Mouse (Mus musculus): ENCODE measurements around the gene 1700001C19Rik. TPM values are rescaled to one million over a fixed set of nuclear protein-coding genes. Genes with fewer than 3 reads are reported as not detected.

The 1700001C19Rik gene
- polyA plus RNA-seq (2016; fragmentation: Nextera tagmentation; extraction: Ambion mirVana): 0.21 and 0.33 TPM in 2 replicates

GRCm38 (mm10) chr17:47436907-47437547 lies at the start of gene 1700001C19Rik:
1700001C19Rik (minus strand) TSS chr17:47437376.
- peaks cover 44% of the 10 kb centered on the region for H3K4me1 ChIP-seq
- 2% methylated on average over 25 of the region's 25 CpGs for WGBS
- DNase-seq (ENCODE audit: low spot score): no peak
- H3K9me3 ChIP-seq (replicated peaks): no peaks in the 10 kb centered on the region
- H3K36me3 ChIP-seq: no peaks in the 10 kb centered on the region
- no peak within 1 kb of the TSS for H3K27ac ChIP-seq (replicated peaks)
- peaks cover 59% of the 10 kb centered on the region for H3K27me3 ChIP-seq (ENCODE audit: low read depth, poor library complexity, severe bottlenecking)
- peak within 1 kb of the TSS; percentile 54 for H3K4me3 ChIP-seq

- Histone ChIP-seq H3K36me3 (peaks cover 29% of the 10 kb centered on the region), H3K27ac (replicated peaks) (no peak overlapping the region), H3K4me3 (no peak overlapping the region), H3K27me3 (ENCODE audit: low read depth, poor library complexity, severe bottlenecking) (no peaks in the 10 kb centered on the region), H3K9me3 (replicated peaks) (no peaks in the 10 kb centered on the region), H3K4me1 (peaks cover 22% of the 10 kb centered on the region)
- no peak for DNase-seq (ENCODE audit: low spot score)
- 91% methylated on average over 3 of the region's 3 CpGs for WGBS
These were observed 48.6 kb upstream of the 1700001C19Rik start for GRCm38 (mm10) chr17:47485791-47486190.

- Histone ChIP-seq H3K4me3 (no peak overlapping the region), H3K27ac (replicated peaks) (peak overlapping the region; percentile 71), H3K27me3 (ENCODE audit: low read depth, poor library complexity, severe bottlenecking) (no peaks in the 10 kb centered on the region), H3K4me1 (peaks cover 22% of the 10 kb centered on the region), H3K36me3 (peaks cover 21% of the 10 kb centered on the region), H3K9me3 (replicated peaks) (no peaks in the 10 kb centered on the region)
- 11% methylated on average over 3 of the region's 3 CpGs for WGBS
- no peak for DNase-seq (ENCODE audit: low spot score)
These were observed 47.8 kb upstream of the 1700001C19Rik start for GRCm38 (mm10) chr17:47484993-47485392.

GRCm38 (mm10) chr17:47484241-47484921 lies 47.2 kb upstream of the 1700001C19Rik start:
- no peaks in the 10 kb centered on the region for H3K27me3 ChIP-seq (ENCODE audit: low read depth, poor library complexity, severe bottlenecking)
- peaks cover 15% of the 10 kb centered on the region for H3K36me3 ChIP-seq
- no peaks in the 10 kb centered on the region for H3K9me3 ChIP-seq (replicated peaks)
- H3K4me3 ChIP-seq: no peak overlapping the region
- DNase-seq (ENCODE audit: low spot score): peak; percentile 39
- 20% methylated on average over 1 of the region's 1 CpGs for WGBS
- H3K4me1 ChIP-seq: peaks cover 22% of the 10 kb centered on the region
- H3K27ac ChIP-seq (replicated peaks): peak overlapping the region; percentile 71

GRCm38 (mm10) chr17:47482401-47482800 lies 45.2 kb upstream of the 1700001C19Rik start:
- no peak overlapping the region for H3K4me3 ChIP-seq
- DNase-seq (ENCODE audit: low spot score): peak; percentile 65
- WGBS: 47% methylated on average over 2 of the region's 2 CpGs
- H3K4me1 ChIP-seq: peaks cover 22% of the 10 kb centered on the region
- no peaks in the 10 kb centered on the region for H3K9me3 ChIP-seq (replicated peaks)
- H3K27me3 ChIP-seq (ENCODE audit: low read depth, poor library complexity, severe bottlenecking): no peaks in the 10 kb centered on the region
- H3K36me3 ChIP-seq: 0 out of 2 replicates have a peak, but pooled peaks cover under 1% of the 10 kb centered on the region
- no peak overlapping the region for H3K27ac ChIP-seq (replicated peaks)

GRCm38 (mm10) chr17:47479887-47480286 lies 42.7 kb upstream of the 1700001C19Rik start:
- 75% methylated on average over 3 of the region's 3 CpGs for whole genome bisulfite sequencing

GRCm38 (mm10) chr17:47475714-47476113 lies 38.5 kb upstream of the 1700001C19Rik start:
- WGBS: 62% methylated on average over 3 of the region's 3 CpGs
- peaks cover 23% of the 10 kb centered on the region for H3K27me3 ChIP-seq (ENCODE audit: low read depth, poor library complexity, severe bottlenecking)
- H3K36me3 ChIP-seq: no peaks in the 10 kb centered on the region
- no peak overlapping the region for H3K27ac ChIP-seq (replicated peaks)
- no peak overlapping the region for H3K4me3 ChIP-seq
- no peaks in the 10 kb centered on the region for H3K9me3 ChIP-seq (replicated peaks)
- peaks cover 7% of the 10 kb centered on the region; the same call in 1 of the 2 replicates for H3K4me1 ChIP-seq
- no peak for DNase-seq (ENCODE audit: low spot score)

More at GRCm38 (mm10) chr17:47479887-47480286, 42.7 kb upstream of the 1700001C19Rik start:
- peaks cover 12% of the 10 kb centered on the region for H3K4me1 ChIP-seq
- no peak overlapping the region for H3K4me3 ChIP-seq
- H3K9me3 ChIP-seq (replicated peaks): no peaks in the 10 kb centered on the region
- no peak for DNase-seq (ENCODE audit: low spot score)
- no peaks in the 10 kb centered on the region for H3K27me3 ChIP-seq (ENCODE audit: low read depth, poor library complexity, severe bottlenecking)
- no peaks in the 10 kb centered on the region for H3K36me3 ChIP-seq
- H3K27ac ChIP-seq (replicated peaks): no peak overlapping the region

- H3K4me1 ChIP-seq: peaks cover 7% of the 10 kb centered on the region; the same call in 1 of the 2 replicates
- WGBS: 88% methylated on average over 4 of the region's 4 CpGs
- H3K27ac ChIP-seq (replicated peaks): no peak overlapping the region
- H3K4me3 ChIP-seq: no peak overlapping the region
- H3K27me3 ChIP-seq (ENCODE audit: low read depth, poor library complexity, severe bottlenecking): peaks cover 29% of the 10 kb centered on the region
- no peaks in the 10 kb centered on the region for H3K9me3 ChIP-seq (replicated peaks)
- H3K36me3 ChIP-seq: no peaks in the 10 kb centered on the region
- no peak for DNase-seq (ENCODE audit: low spot score)
These were observed 38.0 kb upstream of the 1700001C19Rik start for GRCm38 (mm10) chr17:47475181-47475580.

GRCm38 (mm10) chr17:47474250-47474649 lies 37.1 kb upstream of the 1700001C19Rik start:
- no peak for DNase-seq (ENCODE audit: low spot score)
- Histone ChIP-seq H3K9me3 (replicated peaks) (no peaks in the 10 kb centered on the region), H3K36me3 (no peaks in the 10 kb centered on the region), H3K4me1 (peaks cover 7% of the 10 kb centered on the region; the same call in 1 of the 2 replicates), H3K4me3 (no peak overlapping the region), H3K27me3 (ENCODE audit: low read depth, poor library complexity, severe bottlenecking) (peaks cover 38% of the 10 kb centered on the region), H3K27ac (replicated peaks) (no peak overlapping the region)
- WGBS: 86% methylated on average over 4 of the region's 4 CpGs

- Histone ChIP-seq H3K27ac (replicated peaks) (no peak overlapping the region), H3K9me3 (replicated peaks) (no peaks in the 10 kb centered on the region), H3K36me3 (no peaks in the 10 kb centered on the region), H3K4me1 (peaks cover 11% of the 10 kb centered on the region), H3K27me3 (ENCODE audit: low read depth, poor library complexity, severe bottlenecking) (peaks cover 45% of the 10 kb centered on the region), H3K4me3 (no peak overlapping the region)
- DNase-seq (ENCODE audit: low spot score): peak; percentile 44
- 18% methylated on average over 8 of the region's 8 CpGs for WGBS
These were observed 36.3 kb upstream of the 1700001C19Rik start for GRCm38 (mm10) chr17:47473434-47473974.

- Histone ChIP-seq H3K4me3 (no peak overlapping the region), H3K27ac (replicated peaks) (no peak overlapping the region; the same call in 1 of the 2 replicates), H3K36me3 (no peaks in the 10 kb centered on the region), H3K27me3 (ENCODE audit: low read depth, poor library complexity, severe bottlenecking) (peaks cover 54% of the 10 kb centered on the region), H3K9me3 (replicated peaks) (no peaks in the 10 kb centered on the region), H3K4me1 (peaks cover 20% of the 10 kb centered on the region)
- 52% methylated on average over 15 of the region's 15 CpGs for WGBS
- DNase-seq (ENCODE audit: low spot score): no peak
These were observed 35.5 kb upstream of the 1700001C19Rik start for GRCm38 (mm10) chr17:47472435-47473350.

- WGBS: 91% methylated on average over 5 of the region's 5 CpGs
- Histone ChIP-seq H3K27me3 (ENCODE audit: low read depth, poor library complexity, severe bottlenecking) (peaks cover 74% of the 10 kb centered on the region), H3K36me3 (no peaks in the 10 kb centered on the region), H3K4me1 (peaks cover 29% of the 10 kb centered on the region), H3K4me3 (no peak overlapping the region), H3K9me3 (replicated peaks) (no peaks in the 10 kb centered on the region), H3K27ac (replicated peaks) (no peak overlapping the region)
- DNase-seq (ENCODE audit: low spot score): no peak
These were observed 33.5 kb upstream of the 1700001C19Rik start for GRCm38 (mm10) chr17:47470686-47471085.

All from midbrain, embryonic 10.5 days (tissue).